Mouse (Mus musculus): ENCODE results near the gene Plekhn1.

The Plekhn1 gene

DNA sequence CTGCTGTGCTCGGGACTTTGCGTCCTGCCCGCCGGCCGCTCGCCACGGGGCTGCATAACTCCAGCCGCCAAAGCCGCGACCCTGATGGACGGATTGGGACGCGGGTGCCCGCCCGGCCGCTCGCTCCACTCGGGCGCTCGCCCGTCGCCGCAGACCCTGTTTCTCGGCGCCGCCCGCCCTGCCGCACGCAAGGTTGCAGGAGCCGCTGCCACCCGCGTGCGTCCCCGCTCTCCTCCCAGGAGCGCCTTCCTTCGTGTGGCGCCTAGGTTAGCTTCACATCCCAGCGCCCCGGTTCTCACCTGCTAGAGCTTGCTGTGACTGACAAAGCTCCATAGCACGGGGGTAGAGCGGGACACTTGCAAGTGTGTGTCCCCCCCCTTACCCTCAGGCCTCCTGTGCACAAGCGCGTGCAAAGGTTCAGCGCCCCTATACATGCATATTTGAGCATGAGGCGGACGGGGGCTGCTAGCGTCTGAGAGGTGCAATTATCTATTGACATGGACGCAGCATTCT lies at the start of gene Plekhn1:
TSS of gene Plekhn1 (minus strand) at position 157 of the 513 bp plus-strand sequence.
- no peak for DNase-seq (ENCODE audit: low read depth, low spot score)

- peak; percentile 47 for DNase-seq (ENCODE audit: low read depth, low spot score)
Observed at GRCm38 (mm10) chr4:156255078-156255839, 20.6 kb upstream of the Plekhn1 start, which contains the start of gene Samd11. Gene Samd11 (minus strand): TSS chr4:156255657.

GRCm38 (mm10) chr4:156254361-156255077 lies 19.9 kb upstream of the Plekhn1 start:
- peak; percentile 64 for DNase-seq (ENCODE audit: low read depth, low spot score)

- peak; percentile 67 for DNase-seq (ENCODE audit: low read depth, low spot score)
Observed at GRCm38 (mm10) chr4:156253043-156253442, 18.4 kb upstream of the Plekhn1 start.

- DNase-seq (ENCODE audit: low read depth, low spot score), result no peak
Observed at GRCm38 (mm10) chr4:156252619-156253018, 18.0 kb upstream of the Plekhn1 start.

DNA sequence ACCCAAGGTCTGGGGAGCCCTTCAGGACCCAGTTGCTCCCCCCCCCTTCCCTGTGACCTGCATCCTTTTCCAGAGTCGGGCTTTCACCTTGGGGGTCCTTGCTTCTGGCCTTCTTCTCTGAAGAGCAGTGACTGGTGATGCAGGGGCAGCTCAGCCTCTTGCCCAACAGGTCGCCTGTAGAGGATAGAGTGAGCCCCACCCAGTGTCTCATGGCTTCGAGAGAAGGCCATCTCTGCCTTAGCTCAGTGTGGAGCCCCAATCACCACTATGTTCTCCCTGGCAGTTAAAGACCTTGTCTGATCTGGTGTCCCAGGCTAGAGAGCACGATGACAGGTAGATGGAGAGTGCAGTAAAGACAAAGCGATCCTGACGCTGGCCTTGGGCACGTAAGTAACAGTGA lies 17.5 kb upstream of the Plekhn1 start:
- no peak for DNase-seq (ENCODE audit: low read depth, low spot score)

DNA sequence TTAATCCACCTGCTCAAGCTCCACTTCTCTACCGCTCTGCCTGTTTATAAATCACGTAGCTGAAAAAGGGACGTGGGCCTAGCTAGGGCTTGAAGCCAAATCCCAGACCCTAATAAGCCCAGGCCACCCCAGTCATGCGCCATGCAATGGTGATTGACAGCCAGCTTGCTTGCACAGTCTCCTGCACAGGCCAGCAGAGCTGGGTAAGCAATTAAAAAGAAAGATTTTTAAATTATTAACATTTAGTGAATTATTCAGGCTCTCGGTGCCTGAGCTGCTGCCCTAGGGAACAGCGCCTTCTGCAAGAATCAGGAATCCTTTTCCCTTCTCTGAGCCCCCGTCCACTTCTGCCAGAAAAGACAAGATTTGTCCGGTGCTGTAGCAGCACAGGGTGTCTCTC lies 16.4 kb upstream of the Plekhn1 start:
- no peak for DNase-seq (ENCODE audit: low read depth, low spot score)

DNA sequence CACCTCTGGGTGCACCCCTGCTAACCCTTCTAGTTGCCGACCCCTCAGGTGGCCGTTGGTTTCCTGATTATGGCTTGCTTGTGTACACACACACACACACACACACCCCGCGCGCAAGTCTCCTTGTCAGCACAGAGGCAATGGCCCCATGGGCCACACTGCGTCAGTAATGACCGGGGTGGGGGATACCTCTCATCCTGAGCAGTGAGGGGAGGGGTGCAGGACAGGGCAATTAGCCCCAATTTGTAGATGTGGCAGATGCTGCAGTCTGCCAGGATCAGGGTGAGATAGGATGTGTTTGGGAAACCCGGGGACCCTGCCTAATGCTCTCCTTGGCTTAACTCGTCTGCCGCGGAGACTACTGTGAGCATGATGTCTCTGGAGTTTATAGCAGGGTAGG lies 14.9 kb upstream of the Plekhn1 start:
- DNase-seq (ENCODE audit: low read depth, low spot score), result no peak

DNA sequence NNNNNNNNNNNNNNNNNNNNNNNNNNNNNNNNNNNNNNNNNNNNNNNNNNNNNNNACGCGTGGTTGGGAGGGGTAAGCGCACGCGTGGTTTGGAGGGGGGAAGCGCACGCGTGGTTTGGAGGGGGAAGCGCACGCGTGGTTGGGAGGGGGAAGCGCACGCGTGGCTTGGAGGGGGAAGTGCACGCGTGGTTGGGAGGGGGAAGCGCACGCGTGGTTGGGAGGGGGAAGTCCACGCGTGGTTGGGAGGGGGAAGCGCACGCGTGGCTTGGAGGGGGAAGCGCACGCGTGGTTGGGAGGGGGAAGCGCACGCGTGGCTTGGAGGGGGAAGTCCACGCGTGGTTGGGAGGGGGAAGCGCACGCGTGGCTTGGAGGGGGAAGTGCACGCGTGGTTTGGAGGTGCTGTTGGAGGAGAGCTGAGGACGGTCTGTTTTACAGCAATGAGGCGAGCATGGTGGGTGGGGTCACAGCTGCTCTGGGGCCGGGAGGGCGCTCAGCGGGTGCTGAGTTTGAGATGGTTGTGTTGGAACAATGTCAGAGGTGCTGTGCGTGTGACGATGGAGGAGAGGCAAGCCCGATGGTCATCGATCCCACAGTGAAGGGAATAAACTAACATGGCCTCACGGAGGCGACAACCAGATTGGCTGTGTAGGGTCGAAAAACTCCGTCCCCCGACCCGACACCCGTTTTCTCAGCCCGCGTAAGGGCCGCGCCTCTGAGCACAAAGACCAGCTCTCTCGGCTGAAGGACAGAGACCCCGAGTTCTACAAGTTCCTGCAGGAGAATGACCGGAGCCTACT lies 2.2 kb upstream of the Plekhn1 start:
- DNase-seq (ENCODE audit: low read depth, low spot score), result no peak

DNA sequence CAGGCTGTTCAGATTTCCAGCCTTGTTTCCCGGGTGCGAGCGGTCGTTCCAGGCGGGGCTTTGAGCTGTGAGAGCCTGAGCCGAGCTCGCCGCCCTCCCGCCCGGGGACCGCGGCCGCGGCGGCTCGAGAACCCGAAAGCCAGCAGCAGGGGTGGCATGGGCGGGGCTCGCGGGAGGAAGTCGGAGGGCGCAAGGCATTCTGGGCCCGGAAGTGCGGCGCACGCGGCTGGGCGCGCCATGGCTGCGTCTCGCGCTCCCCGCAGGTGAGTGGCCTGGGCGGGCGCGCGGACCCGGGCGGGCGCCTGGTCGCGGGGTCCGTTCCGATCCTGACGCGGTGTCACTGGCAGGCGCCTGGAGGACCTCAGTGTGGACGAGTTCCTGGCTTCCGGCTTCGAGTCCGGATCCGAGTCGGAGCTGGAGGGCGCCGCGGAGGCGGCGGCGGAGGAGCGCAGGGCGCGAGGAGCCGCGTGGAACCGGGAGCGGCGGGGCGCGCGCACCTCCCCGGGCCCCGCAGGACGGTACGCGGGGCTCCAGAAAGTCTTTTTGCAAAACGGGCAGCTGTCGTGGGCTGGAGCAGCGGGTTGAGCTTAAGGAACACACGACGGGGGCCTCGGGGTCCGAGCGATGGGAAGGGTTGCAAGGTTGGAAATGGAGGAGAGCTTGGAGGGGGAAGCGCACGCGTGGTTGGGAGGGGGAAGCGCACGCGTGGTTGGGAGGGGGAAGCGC lies 1.3 kb upstream of the Plekhn1 start, which contains the start of gene Noc2l:
TSS of gene Noc2l (plus strand) at position 203 of the 726 bp plus-strand sequence.
- DNase-seq (ENCODE audit: low read depth, low spot score), result peak; percentile 79

DNA sequence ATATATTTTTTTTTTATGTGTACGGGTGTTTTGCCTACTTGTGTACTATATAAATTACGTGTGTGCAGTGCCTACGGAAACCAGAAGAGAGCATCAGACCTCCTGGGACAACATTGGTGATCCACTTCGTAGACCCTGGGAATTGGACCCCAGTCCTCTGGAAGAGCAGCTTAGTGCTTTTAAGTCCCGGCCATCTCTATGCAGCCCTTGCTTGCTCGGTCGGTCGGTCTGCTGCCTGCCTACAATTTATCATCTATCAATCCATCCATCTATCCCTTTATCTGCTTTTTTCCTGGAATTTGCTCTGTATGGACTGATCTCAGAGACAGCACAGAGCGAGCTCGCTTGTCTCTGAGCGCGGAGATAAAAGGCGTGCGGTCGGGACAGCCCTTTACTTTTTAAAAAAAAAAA lies 708 bp upstream of the Plekhn1 start:
- DNase-seq (ENCODE audit: low read depth, low spot score), result no peak

- no peak for DNase-seq (ENCODE audit: low read depth, low spot score)
Observed at GRCm38 (mm10) chr4:156234021-156234501, 596 bp downstream of the Plekhn1 start.

DNA sequence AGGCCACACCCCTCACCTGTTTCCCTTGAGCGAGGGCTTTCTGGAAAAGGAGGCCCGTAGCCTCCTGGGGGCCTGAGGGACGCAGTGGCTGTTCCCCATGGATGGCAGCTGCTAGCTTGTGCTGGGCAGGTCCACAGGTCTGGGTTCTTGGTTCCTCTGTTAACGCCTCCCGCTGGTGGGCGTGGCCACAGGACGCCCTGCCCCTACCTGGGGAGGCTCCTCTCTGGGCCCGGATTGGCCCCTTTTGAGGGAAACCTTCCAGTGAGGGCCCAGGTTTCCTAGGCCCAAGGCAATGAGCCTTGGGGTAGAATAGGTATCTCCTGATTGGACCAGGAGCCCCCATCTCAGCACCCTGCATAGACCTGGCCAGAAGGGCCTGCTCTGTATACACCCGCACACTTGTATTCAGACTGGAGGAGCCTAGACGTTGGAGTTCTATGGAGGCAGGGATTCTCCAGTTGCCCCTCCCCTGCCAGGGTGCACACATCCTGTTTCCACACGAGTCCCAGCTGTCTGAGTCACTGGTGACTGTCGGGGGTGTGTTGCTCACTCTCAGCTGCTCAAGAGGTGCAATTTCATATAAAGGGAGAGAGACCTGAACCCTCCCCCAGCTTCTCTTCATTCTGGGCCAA lies 6.1 kb downstream of the Plekhn1 start:
- no peak for DNase-seq (ENCODE audit: low read depth, low spot score)

GRCm38 (mm10) chr4:156227752-156228392 lies 6.8 kb downstream of the Plekhn1 start:
- no peak for DNase-seq (ENCODE audit: low read depth, low spot score)

DNA sequence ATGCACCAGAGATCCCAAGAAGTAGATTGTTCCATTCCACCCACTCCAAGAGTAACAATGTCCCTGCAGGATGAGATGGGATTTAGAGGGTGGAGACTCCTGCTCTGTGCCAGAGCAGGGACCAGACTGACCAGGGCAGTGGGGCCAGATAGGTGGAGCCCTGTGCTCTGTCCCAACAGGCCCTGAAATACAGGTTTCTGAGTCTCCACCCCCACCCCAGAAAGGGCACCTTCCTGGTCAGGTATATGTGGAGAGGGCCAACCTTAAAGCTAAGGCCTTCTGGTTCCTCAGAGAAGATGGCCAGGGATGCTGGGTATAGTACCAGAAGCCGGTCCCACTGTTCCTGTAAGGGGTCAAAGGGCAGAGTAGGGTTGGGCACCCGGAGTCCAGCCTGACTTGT lies 10.4 kb downstream of the Plekhn1 start:
- no peak for DNase-seq (ENCODE audit: low read depth, low spot score)

- no peak for DNase-seq (ENCODE audit: low read depth, low spot score)
Observed at GRCm38 (mm10) chr4:156219936-156220335, 14.7 kb downstream of the Plekhn1 start.

DNA sequence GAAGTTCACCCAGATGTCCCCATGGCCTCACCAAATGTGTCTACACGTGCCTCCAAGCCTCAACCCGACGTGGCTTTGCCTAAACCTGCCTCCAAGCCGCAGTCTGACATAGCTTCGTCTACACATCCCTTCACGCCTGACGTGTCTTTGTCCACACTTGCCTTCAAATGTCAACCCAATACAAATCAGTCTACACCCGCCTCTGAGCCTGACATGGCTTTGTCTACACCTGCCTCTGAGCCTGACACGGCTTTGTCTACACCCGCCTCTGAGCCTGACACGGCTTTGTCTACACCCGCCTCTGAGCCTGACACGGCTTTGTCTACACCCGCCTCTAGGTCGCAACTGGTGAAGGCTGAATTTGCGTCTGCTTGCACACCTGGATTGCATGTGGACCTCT lies 16.8 kb downstream of the Plekhn1 start:
- DNase-seq (ENCODE audit: low read depth, low spot score), result no peak

DNA sequence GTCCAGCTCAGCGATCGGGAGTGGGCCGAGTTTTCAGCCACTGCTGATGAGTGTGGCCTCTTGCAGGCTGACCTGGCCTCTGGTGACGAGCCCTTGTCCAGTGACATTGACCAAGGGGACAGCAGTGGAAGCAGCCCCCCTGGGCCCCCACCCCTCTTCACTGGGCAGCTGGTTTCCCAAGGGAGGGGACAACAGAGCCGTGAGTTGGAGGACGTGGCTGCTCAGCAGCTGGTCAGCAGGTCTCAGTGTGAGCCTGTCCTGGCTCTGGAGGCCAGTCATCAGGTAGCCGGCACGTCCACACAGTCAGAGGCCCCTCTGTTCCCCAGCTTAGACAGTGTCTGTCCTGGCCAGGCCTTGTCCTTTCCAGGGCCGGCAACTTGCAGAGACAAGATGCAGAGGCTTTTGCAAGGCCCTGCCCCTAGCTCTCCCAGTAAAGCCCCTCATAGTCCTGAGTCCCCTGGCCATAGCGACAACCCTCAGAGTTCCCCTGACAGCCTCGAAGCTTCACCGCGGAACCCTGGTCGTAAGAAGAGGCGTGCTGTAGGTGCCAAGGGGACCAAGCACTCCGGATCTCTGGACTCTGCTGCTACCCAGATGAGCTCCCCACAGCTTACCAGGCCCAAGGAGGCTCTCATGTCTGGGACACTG lies 17.5 kb downstream of the Plekhn1 start:
- no peak for DNase-seq (ENCODE audit: low read depth, low spot score)

GRCm38 (mm10) chr4:156216196-156216595 lies 18.5 kb downstream of the Plekhn1 start:
- DNase-seq (ENCODE audit: low read depth, low spot score), result no peak

DNA sequence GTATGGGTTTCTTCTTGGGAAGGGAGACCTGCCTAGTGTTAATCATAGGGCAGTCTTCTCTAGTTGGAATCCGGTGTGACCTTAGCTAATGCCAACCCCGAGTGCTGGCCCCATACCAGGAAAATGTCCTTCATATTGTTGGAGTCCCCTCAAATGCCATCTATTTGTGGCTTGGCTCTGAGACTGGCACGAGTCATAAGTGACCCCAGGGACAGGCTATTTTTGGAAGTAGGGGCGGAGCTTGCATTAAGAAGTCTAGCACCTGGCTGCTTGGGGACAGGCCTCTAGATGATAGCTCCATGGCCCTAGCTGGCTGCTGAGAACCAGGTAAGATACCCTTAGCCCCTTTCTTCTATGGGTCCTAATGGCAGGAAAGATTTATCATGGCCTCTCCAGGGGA lies 19.0 kb downstream of the Plekhn1 start, which contains the start of gene Perm1:
TSS of gene Perm1 (plus strand) at position 220 of the 400 bp plus-strand sequence.
- no peak for DNase-seq (ENCODE audit: low read depth, low spot score)
